Mouse (Mus musculus) gastrocnemius, adult 18-20 months (tissue): Measurements from ENCODE around the gene Rdh5. TPM values are rescaled to one million over a fixed set of nuclear protein-coding genes. Genes with fewer than 3 reads are reported as not detected.
A peak's percentile ranks its signal among the peaks of the same experiment; 100 is the strongest.

Experiments used
- DNase-seq: peaks from one replicate; pipeline ENCODE4 v3.0.0; 2021; ENCODE audit warnings: low spot score
- total RNA-seq, 2 experiments: library from RNA; stranded (reverse); gene quantifications; 2 replicates each; pipeline ENCODE4 v1.2.3; 2021

Gene Rdh5
- total RNA-seq, 2 experiments from 2014 or later = 3.1 to 3.9 TPM

DNA sequence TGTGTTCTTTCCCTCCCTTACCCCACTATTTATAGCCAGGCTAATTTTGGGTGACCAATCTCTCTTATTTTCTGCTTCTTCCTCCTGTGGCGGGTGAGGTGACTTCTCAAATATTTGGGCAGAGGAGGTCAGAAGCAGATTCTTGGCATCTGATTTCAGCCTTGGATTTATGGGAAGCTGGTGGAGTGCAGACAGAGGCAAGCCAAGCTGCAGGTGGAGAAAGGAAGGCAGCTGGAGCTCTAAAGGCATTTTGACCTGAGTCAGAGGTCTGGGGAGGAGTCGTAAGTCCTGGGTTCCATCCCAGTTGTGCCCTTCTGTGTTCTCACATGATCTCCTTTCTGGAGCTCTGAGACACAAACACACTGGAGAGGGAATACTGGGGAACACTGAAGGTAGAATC lies 8.8 kb upstream of the Rdh5 start:
- DNase-seq = peak; percentile 83

DNA sequence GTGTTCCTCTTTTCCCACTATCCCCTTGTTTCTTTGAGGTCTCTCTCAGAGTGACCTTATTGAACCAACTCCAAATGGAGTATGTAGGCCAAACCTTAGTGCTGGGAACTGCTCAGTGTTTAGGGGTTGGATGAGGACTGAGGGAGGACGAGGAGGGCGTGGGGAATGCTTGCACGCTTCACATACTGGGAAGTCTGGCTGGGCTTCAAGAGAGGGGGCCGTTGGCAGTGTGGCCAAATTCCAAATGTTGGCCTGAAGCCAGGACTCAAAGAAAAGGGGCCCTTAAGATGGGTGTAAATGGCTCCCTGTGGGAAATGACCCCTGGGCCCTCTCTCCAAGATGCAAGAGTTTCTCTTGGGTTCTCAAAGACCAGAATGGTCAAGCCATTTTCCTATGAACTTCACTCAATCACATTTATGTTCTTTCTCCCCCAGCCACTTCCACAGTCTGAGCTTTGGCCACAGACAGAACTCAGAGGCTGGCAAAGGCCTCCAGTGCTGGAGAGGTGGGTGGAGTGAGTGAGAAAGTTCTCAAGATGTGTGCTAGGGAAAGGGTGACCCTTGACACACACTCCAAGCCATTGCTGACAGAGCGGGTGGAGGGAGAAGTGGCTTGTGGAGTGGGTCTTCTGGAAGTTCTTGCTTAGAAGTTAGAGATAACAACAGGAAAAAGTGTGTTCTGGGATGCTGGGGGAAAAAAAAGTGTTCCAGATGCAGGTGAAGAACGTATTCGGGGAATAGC lies 7.1 kb upstream of the Rdh5 start:
- no peak for DNase-seq

DNA sequence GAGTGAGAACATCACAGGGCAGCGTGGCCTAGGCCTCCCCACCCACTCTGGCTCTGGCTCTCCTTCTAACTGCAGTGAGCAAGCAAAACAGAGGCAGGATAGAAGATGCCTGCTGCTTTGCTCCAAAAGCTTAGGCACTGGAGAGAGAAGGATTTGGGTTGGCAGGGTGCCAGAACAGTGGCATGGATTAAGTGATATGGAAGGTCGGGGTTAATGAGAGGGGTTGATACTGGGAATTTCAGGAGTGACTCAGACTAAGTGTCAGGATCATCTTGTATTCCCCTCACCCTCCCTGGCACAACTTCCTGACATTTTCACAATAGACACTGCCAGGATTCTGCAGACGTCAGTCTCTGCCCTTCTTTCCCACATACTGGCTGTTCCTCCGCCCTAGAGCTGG lies 5.7 kb upstream of the Rdh5 start:
- DNase-seq = no peak

GRCm38 (mm10) chr10:128923935-128924334 lies 1.2 kb upstream of the Rdh5 start, which contains the start of gene Bloc1s1:
TSS of gene Bloc1s1 (minus strand) at chr10:128924035.
- DNase-seq = no peak

DNA sequence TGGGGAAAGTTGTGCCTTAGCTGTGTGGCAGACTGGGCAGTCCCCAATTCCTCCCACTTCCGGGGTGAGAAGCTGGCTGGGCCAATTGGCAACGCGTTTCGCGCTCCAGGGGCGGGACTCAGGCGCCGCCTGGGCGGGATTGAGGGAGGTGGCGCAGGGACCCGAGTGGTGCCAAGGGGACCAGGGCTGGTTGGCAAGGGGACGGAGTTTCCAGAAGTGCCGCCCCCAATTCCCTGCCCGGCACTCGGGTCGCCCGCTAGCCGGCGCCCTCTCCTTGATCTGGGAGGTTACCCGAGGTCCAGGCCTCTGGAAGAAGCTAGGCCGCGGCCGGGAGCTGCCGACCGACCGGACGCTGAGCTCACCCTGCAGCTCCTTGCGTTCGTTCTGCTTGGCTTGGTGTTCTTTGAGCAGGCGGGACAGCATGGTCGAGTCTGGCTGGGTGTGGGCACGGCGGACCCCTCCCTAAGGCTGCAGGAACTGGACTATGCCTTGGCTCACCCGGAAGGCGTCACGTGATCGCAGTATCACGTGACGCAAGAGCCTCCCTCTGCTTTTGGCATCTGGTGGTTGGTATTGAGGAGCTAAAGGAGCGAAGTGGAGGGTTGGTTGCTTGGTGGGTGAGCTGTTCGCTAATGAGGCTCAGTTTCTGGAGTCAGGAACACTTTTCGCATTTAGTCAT lies 464 bp upstream of the Rdh5 start:
- peak; percentile 98 for DNase-seq

DNA sequence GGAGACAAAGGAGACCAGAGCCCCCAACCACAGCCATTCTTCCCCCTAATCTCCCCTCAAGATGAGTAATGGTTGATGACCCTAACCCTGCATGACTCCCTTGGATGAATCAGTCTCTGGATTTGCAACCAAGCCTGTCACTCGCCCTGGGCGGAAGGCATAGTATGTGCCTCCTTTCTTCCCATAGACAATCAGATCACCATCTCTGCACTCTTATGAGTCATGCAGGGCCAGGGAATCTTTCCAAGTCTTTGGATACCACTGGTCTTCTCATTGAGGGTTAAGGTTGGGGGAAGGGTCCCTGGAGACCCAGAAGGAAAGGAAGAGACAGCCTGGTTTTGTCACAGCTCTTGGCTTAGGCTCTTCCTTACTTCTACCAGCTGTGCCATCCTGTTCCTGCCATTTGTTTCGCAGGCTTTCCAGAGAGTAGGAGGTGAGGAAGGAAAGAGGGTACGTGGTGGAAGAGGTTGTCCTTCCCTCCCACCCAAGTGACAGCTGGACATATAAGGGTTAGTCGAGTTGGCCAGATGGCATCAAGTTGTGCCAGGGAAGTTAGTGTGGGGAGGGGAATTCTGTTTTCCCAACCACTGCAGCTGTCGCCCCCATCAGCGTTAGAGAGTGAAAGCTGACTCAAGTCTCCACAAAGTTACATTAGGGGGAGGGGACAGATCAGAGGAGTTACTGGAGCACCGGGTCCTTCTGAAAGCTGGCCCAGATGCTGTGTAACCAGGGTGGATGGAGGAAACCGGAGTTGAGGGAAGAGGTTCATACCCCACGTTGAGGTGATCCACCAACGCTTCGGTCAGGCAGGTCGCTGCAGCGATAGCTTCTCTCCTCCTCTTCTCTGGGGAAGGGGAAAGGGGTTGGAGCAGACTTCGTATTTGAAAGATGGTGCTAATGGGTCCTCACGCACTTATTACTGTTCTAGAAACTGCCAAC lies 536 bp downstream of the Rdh5 start:
- no peak for DNase-seq

GRCm38 (mm10) chr10:128921251-128921650 lies 1.4 kb downstream of the Rdh5 start:
- no peak for DNase-seq

DNA sequence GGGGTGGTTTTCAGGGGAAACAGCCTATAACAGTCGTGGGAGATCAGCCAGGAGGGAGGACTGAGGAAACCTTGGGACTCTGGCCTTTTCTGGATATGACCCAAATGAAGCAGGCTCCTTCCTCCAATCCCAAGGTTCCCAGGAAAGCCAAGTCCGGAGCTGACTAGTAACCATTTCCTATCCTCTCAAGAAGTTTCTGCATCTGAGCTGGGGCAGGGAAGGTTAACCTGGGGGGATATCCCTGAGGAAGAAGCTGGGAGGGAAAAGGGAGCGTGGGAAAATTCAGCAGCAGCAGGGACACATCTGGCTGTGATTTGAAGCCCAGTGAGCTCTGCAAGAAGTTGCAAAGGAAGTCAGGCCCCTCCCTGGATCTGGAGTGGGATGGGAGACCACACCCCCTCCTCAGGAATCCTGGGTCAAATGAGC lies 1.9 kb downstream of the Rdh5 start:
- DNase-seq = no peak

GRCm38 (mm10) chr10:128919966-128920365 lies 2.7 kb downstream of the Rdh5 start:
- no peak for DNase-seq

DNA sequence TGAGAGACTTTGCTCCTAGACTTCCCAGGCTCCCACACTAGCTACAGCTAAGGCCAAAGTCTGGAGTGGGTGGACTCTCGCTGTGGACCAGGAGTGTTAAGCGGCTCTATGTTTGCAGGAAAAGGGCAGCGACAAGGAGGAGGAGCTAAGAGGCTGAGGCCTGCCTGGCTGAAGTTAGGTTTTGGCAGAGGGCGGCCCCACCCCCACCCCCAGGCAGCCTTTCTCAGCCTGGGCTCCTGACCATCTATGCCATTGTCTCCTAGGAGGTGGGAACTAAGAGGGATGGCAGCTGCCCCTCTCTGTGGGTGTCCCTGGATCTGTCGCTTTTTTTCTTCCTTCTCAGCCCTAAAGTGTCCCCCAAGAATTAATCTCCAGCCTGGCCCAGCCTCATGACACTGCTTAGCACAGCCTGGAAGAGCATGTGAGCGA lies 3.5 kb downstream of the Rdh5 start:
- DNase-seq = no peak

GRCm38 (mm10) chr10:128918246-128918645 lies 4.4 kb downstream of the Rdh5 start:
- peak; percentile 72 for DNase-seq

DNA sequence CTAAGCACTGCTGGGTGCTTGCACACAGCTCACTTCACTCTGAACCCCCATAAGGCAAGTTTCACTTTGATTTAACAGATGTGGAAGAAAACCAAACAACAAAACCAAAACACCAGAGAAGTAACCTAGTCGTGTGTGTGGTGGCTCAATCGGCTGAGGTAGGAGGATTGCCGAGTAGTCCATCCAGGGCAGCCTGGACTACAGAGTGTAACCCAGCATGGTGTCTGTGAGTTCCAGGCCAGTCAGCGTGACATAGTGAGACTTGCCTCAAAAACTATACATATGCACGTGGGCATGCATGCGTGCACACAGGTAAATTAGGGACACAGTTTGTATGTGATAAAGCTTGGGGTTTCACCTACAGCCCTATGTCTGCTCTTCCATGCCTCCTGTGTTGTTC lies 5.3 kb downstream of the Rdh5 start:
- DNase-seq = no peak

DNA sequence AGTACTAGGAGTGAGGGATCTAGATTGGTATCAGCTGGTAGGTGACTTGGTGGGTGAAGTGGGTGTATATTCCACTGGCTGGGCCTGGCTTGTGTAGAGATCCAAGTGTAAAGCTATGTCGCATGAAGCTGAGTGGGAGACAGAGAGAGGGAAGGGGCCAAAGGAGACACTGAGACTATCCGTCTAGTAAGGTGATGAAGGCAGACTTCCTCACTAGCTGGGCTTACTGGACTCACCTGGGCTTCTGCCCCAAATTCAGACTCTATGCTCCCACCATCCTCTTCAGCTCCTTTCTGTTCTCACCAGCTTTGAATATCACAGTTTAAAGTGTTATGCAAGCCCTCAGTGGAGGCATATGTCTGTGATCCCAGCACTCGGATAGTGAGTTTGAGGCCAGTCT lies 6.0 kb downstream of the Rdh5 start:
- DNase-seq = no peak

- no peak for DNase-seq
These were observed 7.1 kb downstream of the Rdh5 start for GRCm38 (mm10) chr10:128915550-128915949.

DNA sequence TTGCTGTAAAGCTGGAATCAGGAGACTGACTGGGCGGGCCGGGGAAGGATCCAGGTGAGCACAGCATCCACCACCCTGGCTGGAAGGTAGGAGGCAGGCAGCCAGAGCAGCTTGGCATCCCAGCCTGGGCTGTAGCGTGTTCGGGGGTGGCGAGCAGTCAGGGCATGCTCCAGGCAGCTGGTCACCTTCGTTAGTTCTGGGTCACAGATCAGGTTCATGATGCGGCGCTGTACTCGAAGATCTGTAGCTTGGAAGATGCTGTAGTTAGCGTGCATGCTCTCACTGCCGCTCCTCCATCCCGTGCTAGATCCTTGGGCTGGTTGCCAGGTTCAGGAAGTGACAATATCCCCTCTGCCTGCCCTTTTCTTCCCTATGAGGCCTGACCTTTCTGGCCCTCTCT lies 9.0 kb downstream of the Rdh5 start:
- no peak for DNase-seq

DNA sequence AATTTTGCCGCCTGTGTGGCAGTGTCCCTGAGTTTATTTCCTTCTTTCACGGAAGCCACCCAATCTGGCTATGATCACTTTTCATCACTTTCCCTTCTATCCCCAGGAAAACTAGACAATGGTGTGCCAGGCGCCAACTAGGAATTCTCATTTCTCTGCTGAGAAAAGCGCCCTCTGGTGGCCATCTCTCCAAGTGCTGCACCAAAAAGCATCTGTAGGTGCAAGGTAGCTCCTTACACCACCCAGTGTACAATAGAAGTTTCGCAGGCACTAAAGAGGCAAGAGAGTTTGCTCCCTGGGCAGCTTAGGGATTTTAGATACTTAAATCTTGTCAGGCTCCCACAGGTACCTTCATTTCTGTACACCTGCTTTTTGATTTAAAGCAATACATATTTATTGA lies 9.5 kb downstream of the Rdh5 start:
- peak; percentile 85 for DNase-seq

DNA sequence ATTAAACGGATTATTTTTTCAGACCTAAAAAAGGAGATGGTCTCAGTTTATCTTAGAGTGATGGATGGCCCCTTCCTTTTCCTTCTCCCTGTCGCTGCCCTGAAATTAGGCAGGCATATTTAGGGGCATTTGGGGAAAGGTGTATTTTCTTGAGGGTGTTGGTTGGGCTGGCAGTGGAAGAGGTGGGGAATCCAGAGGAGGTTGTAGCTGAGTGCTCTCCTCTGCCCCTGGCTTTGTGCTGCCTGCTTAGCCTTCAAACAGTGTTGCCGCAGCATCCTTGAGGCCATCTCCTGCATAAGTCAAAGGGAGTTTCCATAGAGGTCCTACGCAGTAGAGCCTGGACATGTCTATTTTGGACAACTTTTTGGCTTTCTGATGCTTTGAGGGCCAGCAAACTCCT lies 9.9 kb downstream of the Rdh5 start:
- no peak for DNase-seq

DNA sequence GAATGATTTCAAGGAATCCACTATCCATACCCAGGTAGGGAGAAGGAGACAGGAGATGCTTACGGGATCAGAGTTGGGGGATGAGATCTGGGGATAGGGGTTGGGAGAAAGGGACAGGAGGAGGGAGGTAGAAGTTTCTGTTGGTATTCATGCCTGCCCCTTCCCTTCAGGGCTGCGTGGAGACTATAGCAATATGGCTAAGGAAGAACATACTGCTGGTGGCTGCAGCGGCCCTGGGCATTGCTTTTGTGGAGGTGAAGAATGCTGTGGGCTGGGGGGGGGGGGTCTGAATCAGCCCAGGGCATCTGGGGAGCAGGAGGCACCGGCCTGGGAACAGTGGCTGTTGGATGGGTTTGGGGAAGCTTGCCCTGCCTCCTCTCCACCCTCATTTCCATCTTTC lies 10.4 kb downstream of the Rdh5 start:
- no peak for DNase-seq

- DNase-seq = no peak
These were observed 11.3 kb downstream of the Rdh5 start for GRCm38 (mm10) chr10:128911430-128911829.

DNA sequence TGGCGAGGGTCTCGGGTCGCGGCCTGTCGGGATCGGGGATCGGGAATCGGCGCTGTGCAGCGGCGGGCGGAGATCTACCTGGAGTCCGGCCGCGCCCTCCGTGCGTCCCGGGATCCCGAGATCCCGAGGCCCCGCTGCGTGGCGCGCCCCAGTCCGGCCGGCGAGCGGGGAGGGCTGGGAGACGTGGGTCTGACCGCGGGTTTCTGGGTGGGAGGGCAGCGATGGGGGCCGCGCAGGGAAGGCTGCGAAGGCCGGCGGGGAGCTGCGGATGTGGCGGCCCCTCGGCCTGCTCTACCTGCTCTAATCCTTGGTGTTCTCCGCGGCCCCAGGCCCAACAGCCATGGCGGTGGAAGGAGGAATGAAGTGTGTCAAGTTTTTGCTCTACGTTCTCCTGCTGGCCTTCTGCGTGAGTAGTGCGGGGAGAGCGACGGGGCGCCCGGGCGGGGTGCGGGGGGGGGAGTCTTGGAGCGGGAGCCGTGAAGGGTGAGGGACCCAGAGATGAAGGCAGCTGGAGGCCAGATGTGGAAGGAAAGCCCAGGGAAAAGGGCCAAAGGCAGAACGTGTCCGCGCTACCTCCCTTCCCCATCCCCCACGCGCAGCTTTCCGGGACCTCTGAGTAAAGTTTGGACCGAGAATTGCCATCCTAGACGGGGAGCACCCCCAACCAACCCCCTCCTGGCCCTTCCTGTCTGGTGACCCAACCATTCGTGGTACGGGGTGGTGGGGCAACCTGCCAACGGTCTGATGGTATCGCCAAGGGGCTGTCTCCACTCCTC lies 12.4 kb downstream of the Rdh5 start:
- peak; percentile 56 for DNase-seq

DNA sequence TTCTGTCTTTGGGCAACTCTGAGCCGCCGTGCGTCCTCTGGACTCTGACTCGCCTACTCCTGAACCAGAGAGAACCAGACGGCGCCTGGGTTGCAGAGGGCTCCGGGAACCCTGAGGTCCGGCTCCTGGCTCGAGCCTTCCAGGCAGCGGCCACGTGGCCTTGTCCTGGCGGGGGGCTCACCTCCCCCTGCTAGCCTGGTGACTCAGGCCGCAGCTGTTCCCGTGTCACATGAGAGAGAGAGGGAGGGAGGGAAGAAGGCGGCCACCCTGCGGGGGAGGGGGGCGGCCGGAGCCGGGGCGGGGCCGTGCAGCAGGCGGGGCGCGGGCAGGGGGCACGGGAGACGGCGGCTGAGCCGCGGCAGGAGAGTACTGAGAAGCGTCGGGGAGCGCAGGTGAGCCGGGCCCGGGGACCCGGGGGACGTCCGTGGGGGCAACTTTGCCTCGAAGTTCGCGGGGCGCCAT lies 13.1 kb downstream of the Rdh5 start:
- peak; percentile 94 for DNase-seq
